Mouse (Mus musculus) hindbrain, postnatal 0 days (tissue): ENCODE data around the gene Tmem168. TPM values are rescaled to one million over a fixed set of nuclear protein-coding genes. Genes with fewer than 3 reads are reported as not detected.
A peak's percentile ranks its signal among the peaks of the same experiment; 100 is the strongest.

Experiments used
- ATAC-seq: fragments of 200-750 bp; cut with Nextera tagmentation; 2 replicates; pipeline ENCODE4 v1.8.0; 2017; ENCODE audit warnings: mild to moderate bottlenecking, moderate TSS enrichment, moderate library complexity
- DNase-seq: peaks from one replicate; pipeline ENCODE4 v3.0.0-alpha.2; 2015; ENCODE audit warnings: low spot score
- H3K27ac ChIP-seq: fragments of 300-500 bp; sonication (generic); 2 replicates; pipeline ENCODE4 v1.5.1; 2014; ENCODE audit warnings: mild to moderate bottlenecking
- H3K27me3 ChIP-seq: fragments of 300-500 bp; sonication (generic); 2 replicates; pipeline ENCODE4 v1.6.1; 2014; ENCODE audit warnings: low read length, mixed read lengths; ENCODE audit not compliant: insufficient read depth
- H3K36me3 ChIP-seq: fragments of 300-500 bp; sonication (generic); 2 replicates; pipeline ENCODE4 v1.6.1; 2014; ENCODE audit warnings: low read length, mixed read lengths; ENCODE audit not compliant: insufficient read depth
- H3K4me1 ChIP-seq: fragments of 300-500 bp; sonication (generic); 2 replicates; pipeline ENCODE4 v1.6.1; 2014; ENCODE audit warnings: antibody characterized with exemption, low read length, mixed read lengths; ENCODE audit not compliant: insufficient read depth
- H3K4me2 ChIP-seq: fragments of 300-500 bp; sonication (generic); 2 replicates; pipeline ENCODE4 v1.6.1; 2014; ENCODE audit warnings: low read depth, mild to moderate bottlenecking, low read length, moderate library complexity, mixed read lengths
- H3K4me3 ChIP-seq: fragments of 300-500 bp; sonication (generic); 2 replicates; pipeline ENCODE4 v1.5.1; 2014; ENCODE audit warnings: low read length
- H3K9ac ChIP-seq: fragments of 300-500 bp; sonication (generic); replicated peaks from 2 replicates; pipeline ENCODE4 v1.6.1; 2014; ENCODE audit warnings: mild to moderate bottlenecking, low read length, moderate library complexity, mixed read lengths
- H3K9me3 ChIP-seq: fragments of 300-500 bp; sonication (generic); 2 replicates; pipeline ENCODE4 v1.6.1; 2016; ENCODE audit warnings: low read length, mixed read lengths
- CTCF ChIP-seq: IDR thresholded peaks from 2 replicates; pipeline ENCODE4 v1.5.1; 2016; ENCODE audit warnings: antibody characterized with exemption, control low read depth, low read depth
- WGBS: fragments of 180-500 bp; shearing (Covaris S2); extraction: QIAGEN DNeasy Blood & Tissue Kit; methylation state at CpG from one replicate; pipeline ENCODE4 v1.1.7; 2014; 5-methylcytosine and 5-hydroxymethylcytosine counted together
- polyA plus RNA-seq: library from polyadenylated mRNA; unstranded; fragments of >200 nt; fragmentation: Nextera tagmentation; extraction: Ambion mirVana; gene quantifications from 2 replicates; pipeline ENCODE4 v1.2.1, GENCODE M21; 2015
- total RNA-seq: library from RNA; depleted of rRNA; stranded (reverse); fragments of >200 nt; gene quantifications from 2 replicates; pipeline ENCODE4 v1.2.3, GENCODE M21; 2014; rRNA removed

The Tmem168 gene
- total RNA-seq (13.9 and 16.7 TPM in 2 replicates), polyA plus RNA-seq (15.3 and 16.3 TPM in 2 replicates)

GRCm38 (mm10) chr6:13607621-13608493, at the start of gene Tmem168:
Gene Tmem168 (minus strand): TSS chr6:13608100.
- Histone ChIP-seq H3K4me2 (peak within 1 kb of the TSS; percentile 72), H3K27ac (peak within 1 kb of the TSS; percentile 95), H3K4me1 (peaks cover 12% of the 10 kb centered on the region), H3K9me3 (no peaks in the 10 kb centered on the region), H3K27me3 (no peaks in the 10 kb centered on the region), H3K4me3 (peak within 1 kb of the TSS; percentile 89), H3K9ac (peak within 1 kb of the TSS; percentile 93), H3K36me3 (no peaks in the 10 kb centered on the region)
- WGBS, result 2% methylated on average over 62 of the region's 71 CpGs
- peak; percentile 92 for DNase-seq
- no peak for TF ChIP-seq CTCF
- ATAC-seq, result peak; percentile 96

GRCm38 (mm10) chr6:13654081-13654480, 46.2 kb upstream of the Tmem168 start:
- Histone ChIP-seq H3K4me3 (no peak overlapping the region), H3K27ac (no peak overlapping the region), H3K4me2 (no peak overlapping the region), H3K9ac (no peak overlapping the region), H3K27me3 (no peaks in the 10 kb centered on the region), H3K4me1 (no peaks in the 10 kb centered on the region), H3K36me3 (peaks cover 6% of the 10 kb centered on the region; the same call in 1 of the 2 replicates), H3K9me3 (no peaks in the 10 kb centered on the region)
- no peak for TF ChIP-seq CTCF
- ATAC-seq, result no peak
- DNase-seq, result no peak

- no peak overlapping the region for H3K4me3 ChIP-seq
- ATAC-seq (no peak), DNase-seq (no peak)
- H3K4me1 ChIP-seq, result no peaks in the 10 kb centered on the region
- H3K9me3 ChIP-seq, result no peaks in the 10 kb centered on the region
- TF ChIP-seq CTCF, result no peak
- no peak overlapping the region for H3K4me2 ChIP-seq
- no peak overlapping the region for H3K9ac ChIP-seq
- 97% methylated on average over 3 of the region's 3 CpGs for WGBS
- H3K27me3 ChIP-seq, result no peaks in the 10 kb centered on the region
- H3K36me3 ChIP-seq, result peaks cover 6% of the 10 kb centered on the region; the same call in 1 of the 2 replicates
- H3K27ac ChIP-seq, result no peak overlapping the region
Observed at GRCm38 (mm10) chr6:13652284-13652683, 44.4 kb upstream of the Tmem168 start.

- no peak overlapping the region for H3K4me2 ChIP-seq
- H3K36me3 ChIP-seq, result peaks cover 6% of the 10 kb centered on the region; the same call in 1 of the 2 replicates
- no peaks in the 10 kb centered on the region for H3K27me3 ChIP-seq
- no peak overlapping the region for H3K4me3 ChIP-seq
- TF ChIP-seq CTCF, result no peak
- no peaks in the 10 kb centered on the region for H3K9me3 ChIP-seq
- WGBS, result over 99% methylated on average over 3 of the region's 3 CpGs
- no peak for DNase-seq
- ATAC-seq, result no peak
- H3K9ac ChIP-seq, result no peak overlapping the region
- no peaks in the 10 kb centered on the region for H3K4me1 ChIP-seq
- H3K27ac ChIP-seq, result no peak overlapping the region
Observed at GRCm38 (mm10) chr6:13650854-13651253, 43.0 kb upstream of the Tmem168 start.

GRCm38 (mm10) chr6:13648305-13648704, 40.4 kb upstream of the Tmem168 start:
- Histone ChIP-seq H3K4me2 (no peak overlapping the region), H3K9ac (no peak overlapping the region), H3K4me1 (no peaks in the 10 kb centered on the region), H3K36me3 (peaks cover 6% of the 10 kb centered on the region; the same call in 1 of the 2 replicates), H3K27ac (no peak overlapping the region), H3K27me3 (no peaks in the 10 kb centered on the region), H3K4me3 (no peak overlapping the region), H3K9me3 (no peaks in the 10 kb centered on the region)
- DNase-seq (no peak), ATAC-seq (no peak)
- TF ChIP-seq CTCF, result no peak

GRCm38 (mm10) chr6:13636582-13636989, 28.7 kb upstream of the Tmem168 start:
- 86% methylated on average over 3 of the region's 3 CpGs for WGBS
- DNase-seq, result no peak
- Histone ChIP-seq H3K4me3 (no peak overlapping the region), H3K9me3 (no peaks in the 10 kb centered on the region), H3K27me3 (no peaks in the 10 kb centered on the region), H3K36me3 (no peaks in the 10 kb centered on the region), H3K4me2 (no peak overlapping the region), H3K9ac (no peak overlapping the region), H3K27ac (no peak overlapping the region), H3K4me1 (no peaks in the 10 kb centered on the region)
- ATAC-seq, result no peak
- no peak for TF ChIP-seq CTCF

- H3K27ac ChIP-seq, result no peak overlapping the region
- no peaks in the 10 kb centered on the region for H3K4me1 ChIP-seq
- H3K9me3 ChIP-seq, result no peaks in the 10 kb centered on the region
- H3K4me2 ChIP-seq, result no peak overlapping the region
- ATAC-seq, result no peak
- H3K36me3 ChIP-seq, result peaks cover 6% of the 10 kb centered on the region; the same call in 1 of the 2 replicates
- TF ChIP-seq CTCF, result no peak
- H3K9ac ChIP-seq, result no peak overlapping the region
- H3K4me3 ChIP-seq, result no peak overlapping the region
- H3K27me3 ChIP-seq, result no peaks in the 10 kb centered on the region
- WGBS, result 91% methylated on average over 1 of the region's 1 CpGs
- no peak for DNase-seq
Observed at GRCm38 (mm10) chr6:13632571-13632970, 24.7 kb upstream of the Tmem168 start.
